Mouse (Mus musculus) hindbrain, postnatal 0 days (tissue): ENCODE results near the gene Adgrf3. TPM values are rescaled to one million over a fixed set of nuclear protein-coding genes. Genes with fewer than 3 reads are reported as not detected.
A peak's percentile ranks its signal among the peaks of the same experiment; 100 is the strongest.

Experiments
- ATAC-seq: fragments of 200-750 bp; cut with Nextera tagmentation; 2 replicates; pipeline ENCODE4 v1.8.0; 2017; ENCODE audit warnings: mild to moderate bottlenecking, moderate TSS enrichment, moderate library complexity
- DNase-seq: peaks from one replicate; pipeline ENCODE4 v3.0.0-alpha.2; 2015; ENCODE audit warnings: low spot score
- H3K27ac ChIP-seq: fragments of 300-500 bp; sonication (generic); 2 replicates; pipeline ENCODE4 v1.5.1; 2014; ENCODE audit warnings: mild to moderate bottlenecking
- H3K27me3 ChIP-seq: fragments of 300-500 bp; sonication (generic); 2 replicates; pipeline ENCODE4 v1.6.1; 2014; ENCODE audit warnings: low read length, mixed read lengths; ENCODE audit not compliant: insufficient read depth
- H3K36me3 ChIP-seq: fragments of 300-500 bp; sonication (generic); 2 replicates; pipeline ENCODE4 v1.6.1; 2014; ENCODE audit warnings: low read length, mixed read lengths; ENCODE audit not compliant: insufficient read depth
- H3K4me1 ChIP-seq: fragments of 300-500 bp; sonication (generic); 2 replicates; pipeline ENCODE4 v1.6.1; 2014; ENCODE audit warnings: antibody characterized with exemption, low read length, mixed read lengths; ENCODE audit not compliant: insufficient read depth
- H3K4me2 ChIP-seq: fragments of 300-500 bp; sonication (generic); 2 replicates; pipeline ENCODE4 v1.6.1; 2014; ENCODE audit warnings: low read depth, mild to moderate bottlenecking, low read length, moderate library complexity, mixed read lengths
- H3K4me3 ChIP-seq: fragments of 300-500 bp; sonication (generic); 2 replicates; pipeline ENCODE4 v1.5.1; 2014; ENCODE audit warnings: low read length
- H3K9ac ChIP-seq: fragments of 300-500 bp; sonication (generic); replicated peaks from 2 replicates; pipeline ENCODE4 v1.6.1; 2014; ENCODE audit warnings: mild to moderate bottlenecking, low read length, moderate library complexity, mixed read lengths
- H3K9me3 ChIP-seq: fragments of 300-500 bp; sonication (generic); 2 replicates; pipeline ENCODE4 v1.6.1; 2016; ENCODE audit warnings: low read length, mixed read lengths
- CTCF ChIP-seq: IDR thresholded peaks from 2 replicates; pipeline ENCODE4 v1.5.1; 2016; ENCODE audit warnings: antibody characterized with exemption, control low read depth, low read depth
- WGBS: fragments of 180-500 bp; shearing (Covaris S2); extraction: QIAGEN DNeasy Blood & Tissue Kit; methylation state at CpG from one replicate; pipeline ENCODE4 v1.1.7; 2014; 5-methylcytosine and 5-hydroxymethylcytosine counted together
- polyA plus RNA-seq: library from polyadenylated mRNA; unstranded; fragments of >200 nt; fragmentation: Nextera tagmentation; extraction: Ambion mirVana; gene quantifications from 2 replicates; pipeline ENCODE4 v1.2.1, GENCODE M21; 2015
- total RNA-seq: library from RNA; depleted of rRNA; stranded (reverse); fragments of >200 nt; gene quantifications from 2 replicates; pipeline ENCODE4 v1.2.3, GENCODE M21; 2014

Adgrf3 gene
- total and polyA plus RNA-seq, 2 experiments from 2014 or later: 0.37 TPM; not detected in 1

DNA sequence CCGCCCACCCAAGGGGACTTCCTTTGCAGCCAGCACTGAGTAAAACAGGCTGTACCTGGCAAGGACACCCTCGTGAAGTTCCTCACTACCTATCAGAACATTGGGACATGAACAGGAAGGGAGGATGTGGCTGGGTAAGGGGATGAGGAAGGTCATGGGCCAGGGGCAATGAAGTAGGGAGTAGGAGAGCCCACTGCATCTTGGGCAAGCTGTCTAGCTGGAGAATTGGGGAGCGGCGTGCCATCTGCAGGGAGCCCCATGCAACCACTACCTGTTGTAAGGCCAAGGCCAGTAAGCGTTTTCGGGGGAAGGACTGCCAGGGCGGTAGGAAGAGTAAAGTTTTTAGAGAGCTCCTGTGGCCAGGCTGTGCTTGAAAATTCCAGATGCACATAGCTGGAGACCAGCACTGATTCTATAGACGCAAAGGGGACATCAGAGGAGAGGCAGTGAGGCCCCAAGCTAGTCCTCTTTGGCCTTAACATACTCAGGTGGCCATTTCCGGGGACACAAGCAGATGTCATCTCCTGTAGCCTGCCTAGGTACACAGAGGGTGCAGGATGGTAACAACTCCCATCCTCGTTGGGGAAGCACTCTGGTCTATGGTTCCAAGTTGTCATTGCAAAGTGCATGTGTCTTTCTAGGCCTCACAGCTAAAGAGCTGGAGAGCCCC lies 2.2 kb downstream of the Adgrf3 start:
- Histone ChIP-seq H3K9me3 (no peaks in the 10 kb centered on the region), H3K4me1 (no peaks in the 10 kb centered on the region), H3K27ac (no peak overlapping the region), H3K36me3 (no peaks in the 10 kb centered on the region), H3K4me2 (no peak overlapping the region), H3K27me3 (no peaks in the 10 kb centered on the region), H3K4me3 (no peak overlapping the region), H3K9ac (no peak overlapping the region)
- DNase-seq (no peak), ATAC-seq (no peak)
- TF ChIP-seq CTCF: no peak
- WGBS: 86% methylated on average over 10 of the region's 10 CpGs

DNA sequence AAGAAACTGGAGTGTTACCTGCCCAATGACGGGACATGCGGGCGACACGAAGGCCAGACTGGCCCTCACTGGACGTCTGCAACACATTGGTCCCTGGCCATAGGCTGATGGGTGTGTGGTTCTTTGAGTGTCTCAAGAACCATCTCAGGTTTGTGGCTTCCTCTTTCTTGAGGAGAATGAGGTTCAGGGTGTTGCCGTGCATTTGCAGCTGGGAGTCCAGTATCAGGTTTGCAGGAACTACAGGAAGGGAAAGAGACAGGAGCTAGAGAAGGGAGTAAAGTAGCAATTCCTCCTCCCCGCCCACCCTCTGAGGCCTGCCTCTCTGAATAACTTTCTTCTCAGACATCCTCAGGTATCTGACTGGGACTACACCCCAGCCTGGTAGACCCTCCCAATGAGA lies 3.3 kb downstream of the Adgrf3 start:
- no peak overlapping the region for H3K27ac ChIP-seq
- H3K9me3 ChIP-seq: no peaks in the 10 kb centered on the region
- 91% methylated on average over 7 of the region's 7 CpGs for WGBS
- H3K27me3 ChIP-seq: no peaks in the 10 kb centered on the region
- H3K4me1 ChIP-seq: no peaks in the 10 kb centered on the region
- DNase-seq (no peak), ATAC-seq (no peak)
- TF ChIP-seq CTCF: no peak
- no peak overlapping the region for H3K4me3 ChIP-seq
- H3K4me2 ChIP-seq: no peak overlapping the region
- no peaks in the 10 kb centered on the region for H3K36me3 ChIP-seq
- no peak overlapping the region for H3K9ac ChIP-seq

DNA sequence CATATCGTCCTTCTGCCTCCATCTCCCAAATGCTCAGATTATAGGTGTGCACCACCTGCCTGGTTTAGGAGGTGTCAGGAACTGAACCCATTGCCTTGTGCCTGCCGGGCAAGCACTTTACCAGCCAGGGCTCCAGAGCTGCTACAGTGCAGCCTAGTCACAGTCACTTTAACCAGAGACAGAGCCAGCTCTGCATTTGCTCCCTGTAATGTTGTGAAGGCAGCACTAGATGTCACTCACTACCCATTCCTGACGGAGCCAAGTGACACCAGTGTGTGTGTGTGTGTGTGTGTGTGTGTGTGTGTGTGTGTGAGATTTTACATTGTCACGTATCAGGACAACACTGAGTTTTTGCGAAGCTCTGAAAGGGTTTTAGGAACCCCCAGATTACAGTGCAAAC lies 4.0 kb downstream of the Adgrf3 start:
- ATAC-seq (peak; percentile 87), DNase-seq (peak; percentile 82)
- H3K9me3 ChIP-seq: no peaks in the 10 kb centered on the region

GRCm38 (mm10) chr5:30198257-30198656 lies 7.3 kb downstream of the Adgrf3 start:
- no peak for DNase-seq
- Histone ChIP-seq H3K27ac (no peak overlapping the region), H3K9ac (no peak overlapping the region), H3K36me3 (no peaks in the 10 kb centered on the region), H3K4me3 (no peak overlapping the region), H3K4me1 (no peaks in the 10 kb centered on the region), H3K4me2 (no peak overlapping the region), H3K27me3 (no peaks in the 10 kb centered on the region), H3K9me3 (no peaks in the 10 kb centered on the region)
- no peak for TF ChIP-seq CTCF
- ATAC-seq: no peak
- 82% methylated on average over 7 of the region's 7 CpGs for WGBS

More for the DNA sequence above, 4.0 kb downstream of the Adgrf3 start:
- no peak overlapping the region for H3K4me3 ChIP-seq
- no peaks in the 10 kb centered on the region for H3K36me3 ChIP-seq
- H3K9ac ChIP-seq: no peak overlapping the region
- no peaks in the 10 kb centered on the region for H3K4me1 ChIP-seq
- no peaks in the 10 kb centered on the region for H3K27me3 ChIP-seq
- TF ChIP-seq CTCF: peak; percentile 95
- 40% methylated on average over 5 of the region's 5 CpGs for WGBS
- no peak overlapping the region for H3K4me2 ChIP-seq
- H3K27ac ChIP-seq: no peak overlapping the region

- Histone ChIP-seq H3K27me3 (no peaks in the 10 kb centered on the region), H3K4me3 (no peak overlapping the region), H3K4me1 (no peaks in the 10 kb centered on the region), H3K4me2 (no peak overlapping the region), H3K9me3 (no peaks in the 10 kb centered on the region), H3K9ac (no peak overlapping the region), H3K27ac (no peak overlapping the region), H3K36me3 (no peaks in the 10 kb centered on the region)
- WGBS: 92% methylated on average over 5 of the region's 5 CpGs
- DNase-seq (no peak), ATAC-seq (no peak)
- TF ChIP-seq CTCF: no peak
These were observed 10.2 kb downstream of the Adgrf3 start for GRCm38 (mm10) chr5:30195340-30195739.

GRCm38 (mm10) chr5:30192452-30192851 lies 13.1 kb downstream of the Adgrf3 start:
- TF ChIP-seq CTCF: peak; percentile 24; the same call in 1 of the 2 replicates
- no peaks in the 10 kb centered on the region for H3K27me3 ChIP-seq
- ATAC-seq (no peak), DNase-seq (no peak)
- no peak overlapping the region for H3K4me2 ChIP-seq
- 91% methylated on average over 1 of the region's 1 CpGs for WGBS
- H3K36me3 ChIP-seq: no peaks in the 10 kb centered on the region
- H3K4me3 ChIP-seq: no peak overlapping the region
- no peak overlapping the region for H3K27ac ChIP-seq
- H3K4me1 ChIP-seq: no peaks in the 10 kb centered on the region
- no peak overlapping the region for H3K9ac ChIP-seq
- H3K9me3 ChIP-seq: no peaks in the 10 kb centered on the region

- H3K27me3 ChIP-seq: no peaks in the 10 kb centered on the region
- no peaks in the 10 kb centered on the region for H3K4me1 ChIP-seq
- DNase-seq (no peak), ATAC-seq (no peak)
- no peak overlapping the region for H3K9ac ChIP-seq
- no peak overlapping the region for H3K4me3 ChIP-seq
- H3K27ac ChIP-seq: no peak overlapping the region
- WGBS: 94% methylated on average over 12 of the region's 12 CpGs
- no peak for TF ChIP-seq CTCF
- H3K4me2 ChIP-seq: no peak overlapping the region
- H3K36me3 ChIP-seq: peaks cover 20% of the 10 kb centered on the region
- no peaks in the 10 kb centered on the region for H3K9me3 ChIP-seq
These were observed 17.6 kb downstream of the Adgrf3 start for GRCm38 (mm10) chr5:30187687-30188485.
